Mouse (Mus musculus) forebrain, embryonic 14.5 days (tissue): ENCODE data around the gene Nup43. TPM values are rescaled to one million over a fixed set of nuclear protein-coding genes. Genes with fewer than 3 reads are reported as not detected.

ENCODE experiments used
- ATAC-seq: fragments of 200-750 bp; cut with Nextera tagmentation; 2 replicates; pipeline ENCODE4 v1.8.0; 2017; ENCODE audit warnings: mild to moderate bottlenecking, moderate library complexity
- DNase-seq: peaks from one replicate; pipeline ENCODE4 v3.0.0-alpha.2; 2015; ENCODE audit warnings: low spot score
- H3K27ac ChIP-seq: fragments of 300-500 bp; sonication (generic); 2 replicates; pipeline ENCODE4 v1.5.1; 2014; ENCODE audit warnings: low read depth, mild to moderate bottlenecking, control low read depth, low read length, moderate library complexity
- H3K27me3 ChIP-seq: fragments of 300-500 bp; sonication (generic); replicated peaks from 2 replicates; pipeline ENCODE4 v1.6.1; 2014; ENCODE audit warnings: low read length, control low read depth, mixed read lengths; ENCODE audit not compliant: control insufficient read depth, insufficient read depth
- H3K36me3 ChIP-seq: fragments of 300-500 bp; sonication (generic); 2 replicates; pipeline ENCODE4 v1.6.1; 2014; ENCODE audit warnings: low read length, control low read depth; ENCODE audit not compliant: control insufficient read depth, insufficient read depth
- H3K4me1 ChIP-seq: fragments of 300-500 bp; sonication (generic); 2 replicates; pipeline ENCODE4 v1.6.1; 2014; ENCODE audit warnings: antibody characterized with exemption, low read length, control low read depth; ENCODE audit not compliant: control insufficient read depth, insufficient read depth
- H3K4me2 ChIP-seq: fragments of 300-500 bp; sonication (generic); 2 replicates; pipeline ENCODE4 v1.6.1; 2014; ENCODE audit warnings: mild to moderate bottlenecking, control low read depth, low read length
- H3K4me3 ChIP-seq: fragments of 300-500 bp; sonication (generic); 2 replicates; pipeline ENCODE4 v1.5.1; 2014; ENCODE audit warnings: low read depth, low read length, control low read depth
- H3K9ac ChIP-seq: fragments of 300-500 bp; sonication (generic); 2 replicates; pipeline ENCODE4 v1.6.1; 2014; ENCODE audit warnings: mild to moderate bottlenecking, low read length, control low read depth, moderate library complexity
- H3K9me3 ChIP-seq: fragments of 300-500 bp; sonication (generic); replicated peaks from 2 replicates; pipeline ENCODE4 v1.6.1; 2016; ENCODE audit warnings: low read length, control low read depth, mixed read lengths; ENCODE audit not compliant: control insufficient read depth
- WGBS: fragments of 180-500 bp; shearing (Covaris S2); extraction: QIAGEN DNeasy Blood & Tissue Kit; methylation state at CpG from one replicate; pipeline ENCODE4 v1.1.7; 2014; 5-methylcytosine and 5-hydroxymethylcytosine counted together
- polyA plus RNA-seq: library from polyadenylated mRNA; unstranded; fragments of >200 nt; fragmentation: Nextera tagmentation; extraction: Ambion mirVana; gene quantifications from 2 replicates; pipeline ENCODE4 v1.2.1, GENCODE M21; 2014

Gene Nup43
- polyA plus RNA-seq, 1 experiment from 2014 or later = 43.2 TPM

GRCm38 (mm10) chr10:7640366-7640765 is 26.9 kb upstream of the Nup43 start:
- 94% methylated on average over 12 of the region's 12 CpGs for WGBS
- Histone ChIP-seq H3K4me2 (no peak overlapping the region), H3K27me3 (no peaks in the 10 kb centered on the region), H3K4me1 (no peaks in the 10 kb centered on the region), H3K9me3 (no peaks in the 10 kb centered on the region), H3K27ac (no peak overlapping the region), H3K9ac (no peak overlapping the region), H3K4me3 (no peak overlapping the region), H3K36me3 (peaks cover 67% of the 10 kb centered on the region)
- DNase-seq (no peak), ATAC-seq (no peak)

- peaks cover 55% of the 10 kb centered on the region for H3K36me3 ChIP-seq
- 72% methylated on average over 2 of the region's 2 CpGs for WGBS
- H3K9me3 ChIP-seq = no peaks in the 10 kb centered on the region
- H3K27me3 ChIP-seq = no peaks in the 10 kb centered on the region
- H3K9ac ChIP-seq = no peak overlapping the region
- no peak overlapping the region for H3K4me2 ChIP-seq
- H3K4me3 ChIP-seq = no peak overlapping the region
- no peaks in the 10 kb centered on the region for H3K4me1 ChIP-seq
- DNase-seq (no peak), ATAC-seq (no peak)
- H3K27ac ChIP-seq = no peak overlapping the region
Observed at GRCm38 (mm10) chr10:7645911-7646310, 21.4 kb upstream of the Nup43 start.

GRCm38 (mm10) chr10:7649059-7649458 is 18.2 kb upstream of the Nup43 start:
- no peak overlapping the region for H3K9ac ChIP-seq
- no peak overlapping the region for H3K4me2 ChIP-seq
- 91% methylated on average over 4 of the region's 4 CpGs for WGBS
- ATAC-seq (no peak), DNase-seq (no peak)
- no peak overlapping the region for H3K4me3 ChIP-seq
- no peaks in the 10 kb centered on the region for H3K9me3 ChIP-seq
- H3K4me1 ChIP-seq = no peaks in the 10 kb centered on the region
- H3K27me3 ChIP-seq = no peaks in the 10 kb centered on the region
- H3K36me3 ChIP-seq = peaks cover 32% of the 10 kb centered on the region
- H3K27ac ChIP-seq = no peak overlapping the region

- H3K9me3 ChIP-seq = no peaks in the 10 kb centered on the region
- H3K27ac ChIP-seq = no peak overlapping the region
- H3K4me2 ChIP-seq = no peak overlapping the region
- ATAC-seq (no peak), DNase-seq (no peak)
- peaks cover 24% of the 10 kb centered on the region for H3K36me3 ChIP-seq
- no peaks in the 10 kb centered on the region for H3K27me3 ChIP-seq
- no peaks in the 10 kb centered on the region for H3K4me1 ChIP-seq
- no peak overlapping the region for H3K9ac ChIP-seq
- WGBS = 99% methylated on average over 2 of the region's 2 CpGs
- no peak overlapping the region for H3K4me3 ChIP-seq
Observed at GRCm38 (mm10) chr10:7651057-7651456, 16.2 kb upstream of the Nup43 start.

- peaks cover 5% of the 10 kb centered on the region for H3K4me1 ChIP-seq
- under 1% methylated on average over 44 of the region's 44 CpGs for WGBS
- peak overlapping the region; percentile 88 for H3K27ac ChIP-seq
- H3K9ac ChIP-seq = peak overlapping the region; percentile 94
- H3K36me3 ChIP-seq = no peaks in the 10 kb centered on the region
- H3K4me3 ChIP-seq = peak overlapping the region; percentile 86
- H3K4me2 ChIP-seq = peak overlapping the region; percentile 94
- ATAC-seq (peak; percentile 81), DNase-seq (no peak)
- H3K9me3 ChIP-seq = no peaks in the 10 kb centered on the region
- no peaks in the 10 kb centered on the region for H3K27me3 ChIP-seq
Observed at GRCm38 (mm10) chr10:7662471-7663141, 4.7 kb upstream of the Nup43 start.

GRCm38 (mm10) chr10:7663159-7664026 is 3.9 kb upstream of the Nup43 start:
- no peaks in the 10 kb centered on the region for H3K9me3 ChIP-seq
- peak overlapping the region; percentile 94 for H3K9ac ChIP-seq
- peak overlapping the region; percentile 94 for H3K4me2 ChIP-seq
- H3K27ac ChIP-seq = peak overlapping the region; percentile 88
- DNase-seq = peak; percentile 93
- H3K27me3 ChIP-seq = no peaks in the 10 kb centered on the region
- peak; percentile 93 for ATAC-seq
- H3K36me3 ChIP-seq = no peaks in the 10 kb centered on the region
- peak overlapping the region; percentile 86 for H3K4me3 ChIP-seq
- peaks cover 10% of the 10 kb centered on the region for H3K4me1 ChIP-seq
- WGBS = under 1% methylated on average over 51 of the region's 64 CpGs

- Histone ChIP-seq H3K9me3 (no peaks in the 10 kb centered on the region), H3K36me3 (no peaks in the 10 kb centered on the region), H3K4me3 (peak overlapping the region; percentile 86), H3K9ac (peak overlapping the region; percentile 94), H3K4me2 (peak overlapping the region; percentile 94), H3K27me3 (no peaks in the 10 kb centered on the region), H3K27ac (0 out of 2 replicates have a peak overlapping the region, but pooled peaks have one; percentile 88), H3K4me1 (peaks cover 10% of the 10 kb centered on the region)
- ATAC-seq (no peak), DNase-seq (no peak)
- WGBS = 76% methylated on average over 6 of the region's 6 CpGs
Observed at GRCm38 (mm10) chr10:7664027-7664526, 3.2 kb upstream of the Nup43 start.

- H3K27me3 ChIP-seq = no peaks in the 10 kb centered on the region
- H3K36me3 ChIP-seq = peaks cover 7% of the 10 kb centered on the region; the same call in 1 of the 2 replicates
- H3K9ac ChIP-seq = no peak overlapping the region
- H3K9me3 ChIP-seq = no peaks in the 10 kb centered on the region
- H3K4me3 ChIP-seq = no peak overlapping the region
- ATAC-seq = no peak
- 90% methylated on average over 1 of the region's 1 CpGs for WGBS
- DNase-seq = no peak
- H3K4me1 ChIP-seq = peaks cover 10% of the 10 kb centered on the region
- H3K4me2 ChIP-seq = no peak overlapping the region
- no peak overlapping the region for H3K27ac ChIP-seq
Observed at GRCm38 (mm10) chr10:7664889-7665288, 2.4 kb upstream of the Nup43 start.
